Mouse (Mus musculus): Measurements from ENCODE around the gene Herc3.
A peak's percentile ranks its signal among the peaks of the same experiment; 100 is the strongest.
"Not testable (repeated sequence)": the region's sequence is repeated elsewhere in the genome, so short reads cannot be mapped to it uniquely, and the experiment has no call there.

The Herc3 gene

GRCm38 (mm10) chr6:58859517-58859916, 28.3 kb downstream of the Herc3 start:
- DNase-seq (ENCODE audit: low spot score), result no peak

- no peak for DNase-seq (ENCODE audit: low spot score)
These were observed 31.3 kb downstream of the Herc3 start for GRCm38 (mm10) chr6:58862446-58862993.

GRCm38 (mm10) chr6:58863631-58864235, 32.5 kb downstream of the Herc3 start:
- no peak for DNase-seq (ENCODE audit: low spot score)

- DNase-seq (ENCODE audit: low spot score), result not testable (repeated sequence)
These were observed 36.6 kb downstream of the Herc3 start for GRCm38 (mm10) chr6:58867858-58868257.

GRCm38 (mm10) chr6:58879572-58879971, 48.3 kb downstream of the Herc3 start:
- no peak for DNase-seq (ENCODE audit: low spot score)

- no peak for DNase-seq (ENCODE audit: low spot score)
These were observed 48.7 kb downstream of the Herc3 start for GRCm38 (mm10) chr6:58879987-58880386.

- DNase-seq (ENCODE audit: low spot score), result no peak
These were observed 49.6 kb downstream of the Herc3 start for GRCm38 (mm10) chr6:58880861-58881260.

GRCm38 (mm10) chr6:58881363-58881762, 50.1 kb downstream of the Herc3 start:
- DNase-seq (ENCODE audit: low spot score), result no peak

- DNase-seq (ENCODE audit: low spot score), result no peak
These were observed 51.0 kb downstream of the Herc3 start for GRCm38 (mm10) chr6:58882271-58882670.

GRCm38 (mm10) chr6:58889917-58890316, 58.7 kb downstream of the Herc3 start:
- DNase-seq (ENCODE audit: low spot score), result no peak

- no peak for DNase-seq (ENCODE audit: low spot score)
These were observed 62.0 kb downstream of the Herc3 start for GRCm38 (mm10) chr6:58893307-58893706.

- no peak for DNase-seq (ENCODE audit: low spot score)
These were observed 63.7 kb downstream of the Herc3 start for GRCm38 (mm10) chr6:58894994-58895393.

GRCm38 (mm10) chr6:58896648-58897047, 65.4 kb downstream of the Herc3 start:
- DNase-seq (ENCODE audit: low spot score), result no peak

GRCm38 (mm10) chr6:58899076-58899475, 67.8 kb downstream of the Herc3 start:
- no peak for DNase-seq (ENCODE audit: low spot score)

- DNase-seq (ENCODE audit: low spot score), result no peak
These were observed 69.3 kb downstream of the Herc3 start for GRCm38 (mm10) chr6:58900536-58900935.

- no peak for DNase-seq (ENCODE audit: low spot score)
These were observed 71.9 kb downstream of the Herc3 start for GRCm38 (mm10) chr6:58903171-58903570.

GRCm38 (mm10) chr6:58904551-58904950, 73.3 kb downstream of the Herc3 start:
- no peak for DNase-seq (ENCODE audit: low spot score)

GRCm38 (mm10) chr6:58906852-58907261, 75.6 kb downstream of the Herc3 start, which contains the start of gene Nap1l5:
TSS of gene Nap1l5 (minus strand) at chr6:58907076.
- peak; percentile 3 for DNase-seq (ENCODE audit: low spot score)

GRCm38 (mm10) chr6:58907336-58907735, 76.1 kb downstream of the Herc3 start:
- no peak for DNase-seq (ENCODE audit: low spot score)

- DNase-seq (ENCODE audit: low spot score), result no peak
These were observed 76.5 kb downstream of the Herc3 start for GRCm38 (mm10) chr6:58907791-58908190.

- no peak for DNase-seq (ENCODE audit: low spot score)
These were observed 81.6 kb downstream of the Herc3 start for GRCm38 (mm10) chr6:58912842-58913241.

- no peak for DNase-seq (ENCODE audit: low spot score)
These were observed 82.3 kb downstream of the Herc3 start for GRCm38 (mm10) chr6:58913551-58913950.

GRCm38 (mm10) chr6:58913971-58914370, 82.7 kb downstream of the Herc3 start:
- no peak for DNase-seq (ENCODE audit: low spot score)

GRCm38 (mm10) chr6:58916498-58916897, 85.2 kb downstream of the Herc3 start:
- no peak for DNase-seq (ENCODE audit: low spot score)
